Mouse (Mus musculus): ENCODE data around the gene Srsf12.

DNA sequence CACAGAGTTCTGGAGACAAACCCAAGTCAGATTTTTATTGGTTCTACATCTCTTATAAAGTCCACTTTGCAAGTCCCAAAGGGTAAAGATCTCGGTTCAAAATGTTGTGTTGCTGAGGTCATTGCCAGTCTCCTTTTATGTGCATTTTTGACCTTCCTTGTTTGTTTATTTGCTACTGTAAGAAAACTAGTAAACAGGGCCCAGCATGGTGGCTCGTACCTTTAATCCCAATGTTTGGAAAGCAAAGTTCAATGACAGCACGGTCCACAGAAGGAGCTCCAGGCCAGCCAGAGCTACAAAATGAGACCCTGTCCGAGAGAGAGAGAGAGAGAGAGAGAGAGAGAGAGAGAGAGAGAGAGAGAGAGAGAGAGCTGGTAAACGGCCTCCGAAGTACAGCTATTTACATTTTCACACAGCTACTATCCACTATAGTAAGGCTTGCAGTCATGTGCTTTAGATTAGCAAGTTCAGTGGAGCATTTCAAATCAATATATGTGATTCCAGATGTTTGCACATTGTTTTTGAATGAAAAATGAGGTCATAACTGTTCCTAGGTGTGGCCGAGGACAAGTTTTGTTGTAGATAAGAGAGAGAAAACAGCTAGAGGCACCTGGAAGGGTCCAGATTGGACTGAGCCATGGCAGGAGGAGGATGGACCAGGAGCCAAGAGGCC is 15.3 kb downstream of the Srsf12 start:
- TF ChIP-seq CEBPB (IDR thresholded peaks at IDR 0.05; ENCODE audit: low read depth): no peak
- TF ChIP-seq CTCF (IDR thresholded peaks at IDR 0.05; ENCODE audit: control insufficient read depth, insufficient read depth, insufficient read length): no peak
- no peak for TF ChIP-seq MYOD1 (IDR thresholded peaks at IDR 0.05; ENCODE audit: control insufficient read depth, insufficient read length, low read depth)
- TF ChIP-seq MYOG (IDR thresholded peaks at IDR 0.05; ENCODE audit: control insufficient read depth, extremely low read depth, insufficient read length): no peak
- TF ChIP-seq FOSL1 (IDR thresholded peaks at IDR 0.05; ENCODE audit: insufficient read depth, low read length, poor library complexity, severe bottlenecking): no peak
- TF ChIP-seq MAX (IDR thresholded peaks at IDR 0.05): no peak

All from C2C12 (cell line).